Mouse (Mus musculus) activated CD4-positive, CD25-positive, alpha-beta regulatory T cell, adult 4 months (primary cell): ENCODE results near the gene Abhd4. TPM values are rescaled to one million over a fixed set of nuclear protein-coding genes. Genes with fewer than 3 reads are reported as not detected.

Experiments
- ATAC-seq: one replicate; pipeline ENCODE4 v1.8.0; 2017
- polyA plus RNA-seq, 2 experiments: library from polyadenylated mRNA; unstranded; fragments of 100-300 nt; shearing (Covaris generic); gene quantifications; one replicate each; pipeline ENCODE4 v1.2.1; 2017

Gene Abhd4
- 10 to 100 TPM; 16.3 to 16.9 TPM for polyA plus RNA-seq

- ATAC-seq: peak; percentile 99
Observed at GRCm38 (mm10) chr14:54253741-54254291, at the start of gene Abhd4, which contains the start of gene Dad1. Gene Abhd4 (plus strand): TSS chr14:54254188. Gene Dad1 (minus strand): TSS chr14:54254104.

GRCm38 (mm10) chr14:54204311-54204710, 49.7 kb upstream of the Abhd4 start:
- ATAC-seq: peak; percentile 6

DNA sequence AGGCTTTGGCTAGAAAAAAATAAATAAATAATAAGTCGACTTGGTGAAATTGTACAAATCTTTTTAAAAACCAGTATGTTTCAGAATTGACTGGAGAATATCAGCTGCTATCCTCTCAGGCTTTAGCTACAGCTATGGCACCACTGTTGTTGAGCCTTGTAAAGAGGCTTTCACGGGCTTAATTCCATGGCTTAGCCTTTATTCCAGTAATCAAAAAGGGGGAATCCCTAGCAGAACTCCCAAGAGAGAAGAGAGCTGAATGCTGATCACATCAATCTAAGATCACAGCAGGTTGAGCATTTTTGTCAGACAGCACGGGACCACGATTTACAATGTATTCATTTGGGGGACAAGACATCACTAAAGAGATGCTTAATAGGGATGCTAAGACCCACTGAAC, 49.2 kb upstream of the Abhd4 start:
- no peak for ATAC-seq

- ATAC-seq: no peak
Observed at GRCm38 (mm10) chr14:54205904-54206303, 48.1 kb upstream of the Abhd4 start.

- ATAC-seq: no peak
Observed at GRCm38 (mm10) chr14:54206309-54206708, 47.7 kb upstream of the Abhd4 start.

GRCm38 (mm10) chr14:54206750-54207550, 47.0 kb upstream of the Abhd4 start:
- no peak for ATAC-seq

DNA sequence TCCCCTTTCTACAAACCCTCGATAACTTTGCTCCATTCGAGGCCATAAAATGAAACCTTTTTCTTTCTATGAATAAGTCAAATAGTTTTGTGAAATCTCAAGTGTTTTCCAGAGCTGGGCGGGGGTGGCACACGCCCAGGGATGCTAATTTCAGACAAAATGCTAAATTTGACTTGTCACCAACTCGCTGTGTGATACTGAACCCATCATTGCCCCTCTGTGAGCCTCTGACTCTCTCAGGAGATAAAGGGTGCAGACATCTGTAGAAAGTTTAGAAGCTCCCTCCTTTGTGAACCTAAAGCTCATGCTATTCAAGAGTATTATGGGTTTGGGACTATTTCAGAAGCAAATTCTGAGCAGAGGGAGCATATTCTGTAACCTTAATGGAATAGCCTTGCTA, 46.1 kb upstream of the Abhd4 start:
- no peak for ATAC-seq

GRCm38 (mm10) chr14:54208741-54209140, 45.2 kb upstream of the Abhd4 start:
- no peak for ATAC-seq

- peak; percentile 15 for ATAC-seq
Observed at GRCm38 (mm10) chr14:54209932-54210331, 44.1 kb upstream of the Abhd4 start.

DNA sequence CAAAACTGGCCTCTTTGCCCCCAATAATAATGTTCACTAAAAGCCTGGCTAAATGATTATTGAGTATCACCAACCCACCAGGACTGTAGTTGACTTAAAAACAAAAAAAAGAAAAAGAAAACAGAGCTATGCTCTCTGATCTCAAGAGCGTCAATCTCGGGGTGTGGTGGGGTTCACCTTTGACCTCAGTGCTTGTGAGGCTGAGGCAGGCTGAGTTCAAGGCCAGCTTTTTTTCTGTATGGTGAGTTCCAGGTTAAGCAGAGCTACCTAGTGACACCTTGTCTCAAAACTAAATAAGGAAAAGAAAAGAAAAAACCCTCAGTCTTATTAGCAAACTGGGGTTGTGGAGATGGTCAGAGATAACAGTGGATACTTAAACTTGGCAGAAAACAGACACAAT, 43.6 kb upstream of the Abhd4 start:
- ATAC-seq: no peak

GRCm38 (mm10) chr14:54211199-54211598, 42.8 kb upstream of the Abhd4 start:
- ATAC-seq: peak; percentile 8

DNA sequence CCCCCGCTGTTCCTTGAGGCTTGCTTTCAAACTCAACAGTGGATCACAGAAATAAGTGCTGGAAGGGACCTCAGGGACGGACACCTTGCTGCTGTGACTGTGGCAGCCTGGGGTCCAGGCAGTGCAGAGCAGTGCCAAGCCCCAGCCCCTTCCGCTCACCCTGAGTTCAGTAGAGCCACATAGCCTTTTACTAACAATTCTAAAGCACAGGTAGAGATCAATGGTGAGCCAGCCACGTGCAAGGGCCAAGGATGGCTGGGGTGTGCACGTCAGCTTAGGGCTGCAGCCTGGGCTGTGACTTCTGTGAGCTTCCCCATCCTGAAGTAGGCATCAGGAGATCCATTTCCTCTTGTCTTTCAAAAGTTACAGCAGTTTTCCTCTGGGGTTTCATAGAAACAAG, 42.2 kb upstream of the Abhd4 start:
- no peak for ATAC-seq

DNA sequence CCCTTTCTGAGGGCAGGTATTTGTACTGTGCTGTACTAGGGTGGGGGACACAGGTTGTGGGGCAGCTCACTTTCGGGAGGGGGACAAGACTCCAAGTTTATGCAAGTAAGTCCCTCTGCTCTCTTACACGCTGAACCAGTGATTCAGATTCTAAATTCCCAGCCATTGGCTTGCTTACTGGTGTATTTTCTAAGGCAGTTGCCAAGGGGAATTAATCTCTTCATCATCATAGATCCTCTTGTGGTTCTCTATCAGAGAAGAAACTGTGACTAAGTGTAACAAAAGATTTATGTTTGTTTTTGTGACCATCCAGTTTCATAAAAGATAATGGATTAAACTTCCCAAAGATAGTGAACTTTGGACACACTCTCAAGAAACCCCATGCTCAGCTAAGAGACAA, 40.3 kb upstream of the Abhd4 start:
- ATAC-seq: no peak

DNA sequence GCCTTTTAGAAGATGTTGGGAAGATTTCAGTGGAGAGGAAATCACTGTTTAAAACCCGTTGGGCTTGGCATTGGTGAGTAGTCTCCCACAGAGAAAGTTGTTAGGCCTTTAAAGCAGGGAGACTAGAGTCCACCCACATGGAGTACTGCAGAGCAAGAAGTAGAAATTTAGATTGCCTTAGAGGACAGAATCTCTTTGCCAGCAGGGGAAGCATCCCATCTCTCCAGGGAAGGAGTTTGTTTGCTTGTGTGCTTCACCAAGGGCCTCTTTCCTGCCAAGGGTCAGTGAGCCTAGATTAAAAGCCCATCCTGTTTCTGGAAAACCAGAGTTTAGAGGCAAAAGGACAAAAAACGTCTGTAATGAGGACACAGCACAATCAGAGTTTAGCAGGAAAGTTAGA, 39.5 kb upstream of the Abhd4 start:
- ATAC-seq: no peak

DNA sequence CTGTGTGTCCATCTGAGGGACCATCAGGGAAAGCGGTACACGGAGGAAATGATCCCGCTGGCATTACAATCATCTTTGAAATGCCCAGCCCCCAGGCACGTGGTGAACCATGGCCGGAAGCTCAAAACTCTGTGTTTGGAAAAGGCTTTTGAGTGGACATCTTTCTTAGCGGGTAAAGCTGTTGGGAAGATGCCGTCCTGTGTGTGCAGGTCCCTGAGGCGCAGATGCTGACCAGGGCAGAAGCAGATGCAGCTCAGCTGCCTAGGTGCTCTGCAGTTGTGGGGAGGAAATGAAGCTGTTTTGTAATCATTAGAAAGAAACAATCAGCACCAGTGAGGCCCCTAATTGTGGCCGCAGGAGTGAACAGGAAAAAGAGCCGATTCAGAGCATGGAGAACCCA, 39.1 kb upstream of the Abhd4 start:
- no peak for ATAC-seq

GRCm38 (mm10) chr14:54216126-54216525, 37.9 kb upstream of the Abhd4 start:
- no peak for ATAC-seq

- no peak for ATAC-seq
Observed at GRCm38 (mm10) chr14:54218233-54218632, 35.8 kb upstream of the Abhd4 start.

GRCm38 (mm10) chr14:54218721-54219120, 35.3 kb upstream of the Abhd4 start:
- peak; percentile 23 for ATAC-seq

DNA sequence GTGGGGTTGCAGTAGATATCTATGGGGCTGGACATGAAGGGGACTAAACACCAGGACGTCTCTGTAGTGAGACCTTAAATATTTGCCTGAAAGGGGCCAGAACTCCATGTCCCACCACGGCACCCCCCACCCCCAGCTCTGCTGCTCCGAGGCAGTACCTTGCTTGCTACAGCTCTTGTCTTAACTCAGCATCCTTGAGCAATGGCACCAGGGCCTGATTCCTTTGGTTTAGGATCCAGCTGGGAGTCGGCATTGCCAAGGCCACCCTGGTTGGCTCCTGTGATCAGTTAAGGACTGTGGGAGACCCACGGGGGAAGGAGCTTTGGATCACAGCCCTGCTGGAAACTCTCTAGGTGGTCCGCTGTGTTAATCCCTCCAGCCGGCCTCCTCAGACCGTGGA, 34.7 kb upstream of the Abhd4 start:
- ATAC-seq: no peak

GRCm38 (mm10) chr14:54219849-54220248, 34.1 kb upstream of the Abhd4 start:
- no peak for ATAC-seq

GRCm38 (mm10) chr14:54220726-54221494, 33.1 kb upstream of the Abhd4 start:
- ATAC-seq: no peak

DNA sequence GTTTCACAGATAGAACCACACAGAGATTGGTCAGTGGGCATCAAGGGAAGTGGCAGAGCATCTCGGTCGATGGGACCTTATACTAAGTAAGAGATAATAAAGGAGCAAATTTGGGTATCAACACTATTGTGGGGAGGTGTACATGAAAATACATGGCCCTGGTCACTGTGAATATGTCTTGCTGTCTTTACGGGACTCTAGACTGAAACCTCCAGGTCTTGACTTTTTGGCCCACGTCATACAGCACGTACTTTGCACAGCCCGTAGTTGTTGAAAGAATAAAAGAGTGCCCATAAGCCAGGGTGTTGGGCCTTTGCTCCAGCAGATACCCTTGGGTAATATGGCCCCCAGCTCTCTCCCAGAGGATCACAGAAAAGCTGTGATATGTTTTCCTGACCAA, 32.3 kb upstream of the Abhd4 start:
- ATAC-seq: no peak

- ATAC-seq: peak; percentile 53
Observed at GRCm38 (mm10) chr14:54222289-54222727, 31.7 kb upstream of the Abhd4 start.
